Mouse (Mus musculus) olfactory bulb, adult 2 months (tissue): ENCODE measurements at regions not wholly inside any gene's neighbourhood (a gene's known extent, or its start where the extent isn't known, plus 50 kb on each side); places are given as distances from the start of the nearest gene placed in this dataset.

ENCODE experiments used
- CTCF ChIP-seq: fragments of 200-500 bp; IDR thresholded peaks from 2 replicates; pipeline ENCODE4 v1.5.1; 2012; ENCODE audit warnings: low read depth, mild to moderate bottlenecking, low read length, moderate library complexity; ENCODE audit not compliant: insufficient read depth
- POLR2A ChIP-seq: fragments of 200-500 bp; IDR thresholded peaks from 2 replicates; pipeline ENCODE4 v1.6.1; 2012; ENCODE audit warnings: mild to moderate bottlenecking, low read depth, low read length, moderate library complexity; ENCODE audit not compliant: insufficient read depth

GRCm38 (mm10) chr9:61293223-61293985 is 78.8 kb upstream of the Tle3 start:
- TF ChIP-seq POLR2A (no peak), CTCF (no peak)
